Mouse (Mus musculus) kidney, embryonic 15.5 days (tissue): ENCODE measurements around the gene Syn2. TPM values are rescaled to one million over a fixed set of nuclear protein-coding genes. Genes with fewer than 3 reads are reported as not detected.
"Not testable (repeated sequence)": the region's sequence is repeated elsewhere in the genome, so short reads cannot be mapped to it uniquely, and the experiment has no call there.

Experiments
- ATAC-seq: fragments of 200-750 bp; cut with Nextera tagmentation; replicated peaks from 2 replicates; pipeline ENCODE4 v1.8.0; 2017; ENCODE audit warnings: moderate TSS enrichment; ENCODE audit not compliant: low FRiP score
- H3K27ac ChIP-seq: fragments of 300-500 bp; sonication (generic); 2 replicates; pipeline ENCODE4 v1.5.1; 2015; ENCODE audit warnings: mild to moderate bottlenecking, inconsistent platforms
- H3K27me3 ChIP-seq: fragments of 300-500 bp; sonication (generic); 2 replicates; pipeline ENCODE4 v1.6.1; 2015; ENCODE audit warnings: inconsistent platforms
- H3K36me3 ChIP-seq: fragments of 300-500 bp; sonication (generic); 2 replicates; pipeline ENCODE4 v1.6.1; 2015; ENCODE audit warnings: inconsistent platforms
- H3K4me1 ChIP-seq: fragments of 300-500 bp; sonication (generic); 2 replicates; pipeline ENCODE4 v1.6.1; 2015; ENCODE audit warnings: inconsistent platforms
- H3K4me2 ChIP-seq: fragments of 300-500 bp; sonication (generic); 2 replicates; pipeline ENCODE4 v1.6.1; 2015; ENCODE audit warnings: moderate library complexity, mild to moderate bottlenecking, inconsistent platforms
- H3K4me3 ChIP-seq: fragments of 300-500 bp; sonication (generic); replicated peaks from 2 replicates; pipeline ENCODE4 v1.5.1; 2015; ENCODE audit warnings: mild to moderate bottlenecking, inconsistent platforms
- H3K9ac ChIP-seq: fragments of 300-500 bp; sonication (generic); 2 replicates; pipeline ENCODE4 v1.6.1; 2015; ENCODE audit warnings: mild to moderate bottlenecking, inconsistent platforms
- H3K9me3 ChIP-seq: fragments of 300-500 bp; sonication (generic); replicated peaks from 2 replicates; pipeline ENCODE4 v1.6.1; 2016; ENCODE audit warnings: inconsistent platforms
- WGBS: fragments of 180-500 bp; shearing (Covaris S2); methylation state at CpG from one replicate; pipeline ENCODE4 v1.1.7; 2015; ENCODE audit warnings: mixed read lengths; 5-methylcytosine and 5-hydroxymethylcytosine counted together
- polyA plus RNA-seq: library from polyadenylated mRNA; unstranded; fragments of >200 nt; fragmentation: Nextera tagmentation; extraction: Ambion mirVana; gene quantifications from 2 replicates; pipeline ENCODE4 v1.2.1, GENCODE M21; 2015

The Syn2 gene
- polyA plus RNA-seq, 1 experiment from 2014 or later, result 3.5 TPM

- H3K4me3 ChIP-seq, result no peak overlapping the region
- WGBS, result 68% methylated on average over 1 of the region's 1 CpGs
- H3K4me2 ChIP-seq, result no peak overlapping the region
- H3K27ac ChIP-seq, result no peak overlapping the region
- H3K27me3 ChIP-seq, result no peaks in the 10 kb centered on the region
- no peaks in the 10 kb centered on the region for H3K4me1 ChIP-seq
- no peak overlapping the region for H3K9ac ChIP-seq
- no peaks in the 10 kb centered on the region for H3K36me3 ChIP-seq
- no peak for ATAC-seq
- H3K9me3 ChIP-seq, result no peaks in the 10 kb centered on the region
Observed at GRCm38 (mm10) chr6:115232562-115232961, 97.9 kb downstream of the Syn2 start.

- ATAC-seq, result no peak
- Histone ChIP-seq H3K36me3 (no peaks in the 10 kb centered on the region), H3K27ac (no peak overlapping the region), H3K9ac (no peak overlapping the region), H3K4me1 (no peaks in the 10 kb centered on the region), H3K4me2 (no peak overlapping the region), H3K27me3 (no peaks in the 10 kb centered on the region), H3K9me3 (no peaks in the 10 kb centered on the region), H3K4me3 (no peak overlapping the region)
- WGBS, result 80% methylated on average over 9 of the region's 9 CpGs
Observed at GRCm38 (mm10) chr6:115238031-115239027, 103.6 kb downstream of the Syn2 start.

GRCm38 (mm10) chr6:115239335-115239734 lies 104.6 kb downstream of the Syn2 start:
- no peak overlapping the region for H3K9ac ChIP-seq
- no peaks in the 10 kb centered on the region for H3K36me3 ChIP-seq
- H3K4me2 ChIP-seq, result no peak overlapping the region
- H3K4me1 ChIP-seq, result no peaks in the 10 kb centered on the region
- no peak overlapping the region for H3K27ac ChIP-seq
- H3K27me3 ChIP-seq, result no peaks in the 10 kb centered on the region
- no peaks in the 10 kb centered on the region for H3K9me3 ChIP-seq
- WGBS, result 79% methylated on average over 7 of the region's 7 CpGs
- H3K4me3 ChIP-seq, result no peak overlapping the region
- ATAC-seq, result no peak

DNA sequence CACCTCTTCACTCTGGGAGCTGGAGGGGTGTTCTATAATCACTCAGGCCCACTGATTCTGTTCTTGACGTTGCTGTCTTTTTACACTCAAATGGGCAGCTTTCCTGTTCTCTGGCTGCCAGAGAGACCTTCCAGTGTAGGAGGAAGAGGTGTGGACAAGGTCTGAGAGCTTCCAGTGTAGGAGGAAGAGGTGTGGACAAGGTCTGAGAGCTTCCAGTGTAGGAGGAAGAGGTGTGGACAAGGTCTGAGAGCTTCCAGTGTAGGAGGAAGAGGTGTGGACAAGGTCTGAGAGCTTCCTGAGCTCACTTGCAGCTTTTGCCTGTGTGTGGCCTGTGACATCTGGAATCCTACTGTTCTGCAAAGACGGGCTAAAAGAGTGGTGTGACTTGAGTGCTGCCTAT lies 105.7 kb downstream of the Syn2 start:
- H3K36me3 ChIP-seq, H3K27me3 ChIP-seq, H3K9me3 ChIP-seq, ATAC-seq, H3K27ac ChIP-seq, H3K4me2 ChIP-seq, H3K9ac ChIP-seq, H3K4me1 ChIP-seq, H3K4me3 ChIP-seq: not testable (repeated sequence)
- 39% methylated on average over 2 of the region's 2 CpGs for WGBS

DNA sequence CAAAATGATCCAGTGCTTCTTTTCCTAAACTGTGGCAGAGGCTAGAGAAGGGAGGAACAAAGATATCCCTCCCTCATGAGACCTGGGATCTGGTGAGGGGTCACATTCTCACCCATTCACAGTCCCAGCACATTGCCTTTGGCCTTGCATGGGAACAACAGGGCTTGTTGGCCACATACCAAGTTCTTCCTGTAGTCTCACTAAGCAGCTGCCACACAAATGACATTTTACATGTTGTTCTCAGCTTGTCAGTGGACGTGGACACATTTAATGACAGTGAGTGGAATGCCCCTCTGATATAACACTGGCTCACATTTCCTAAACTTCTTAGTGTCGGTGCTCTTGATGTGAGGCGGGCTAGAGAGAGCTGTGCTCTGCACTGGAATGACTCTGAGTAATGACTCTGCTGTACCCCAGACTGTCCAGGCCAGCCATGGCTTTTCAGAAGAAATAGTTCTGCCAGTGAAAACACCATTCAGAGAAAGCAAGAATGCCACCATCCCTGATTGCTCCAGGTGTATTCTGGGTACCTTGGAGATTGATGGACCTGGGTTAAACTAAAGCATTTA lies 106.5 kb downstream of the Syn2 start:
- ATAC-seq, result no peak
- no peaks in the 10 kb centered on the region for H3K9me3 ChIP-seq
- H3K9ac ChIP-seq, result no peak overlapping the region
- WGBS, result 56% methylated on average over 3 of the region's 3 CpGs
- no peaks in the 10 kb centered on the region for H3K27me3 ChIP-seq
- H3K4me2 ChIP-seq, result no peak overlapping the region
- H3K4me3 ChIP-seq, result no peak overlapping the region
- H3K4me1 ChIP-seq, result no peaks in the 10 kb centered on the region
- H3K27ac ChIP-seq, result no peak overlapping the region
- H3K36me3 ChIP-seq, result no peaks in the 10 kb centered on the region

DNA sequence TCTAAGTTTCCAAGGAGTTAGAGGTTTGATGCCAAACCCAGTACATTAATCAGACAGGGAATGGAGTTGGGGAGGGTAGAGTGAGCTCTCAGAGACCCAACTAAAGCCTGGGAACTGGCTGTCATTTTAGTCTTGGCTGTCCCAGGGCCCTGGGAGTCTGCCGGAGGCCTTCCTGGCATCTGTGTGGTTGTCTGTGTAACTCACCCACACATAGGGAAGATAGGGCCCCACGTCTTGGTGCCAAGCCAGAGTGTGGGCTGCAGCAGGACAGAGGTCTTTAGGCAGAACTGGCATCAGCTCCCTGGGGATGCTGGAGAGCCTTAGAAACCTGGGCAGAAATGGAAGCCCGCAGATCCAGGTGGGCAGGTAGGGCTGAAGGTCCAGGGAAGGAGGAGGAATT lies 107.2 kb downstream of the Syn2 start:
- no peak overlapping the region for H3K4me2 ChIP-seq
- ATAC-seq, result no peak
- H3K27ac ChIP-seq, result no peak overlapping the region
- no peaks in the 10 kb centered on the region for H3K27me3 ChIP-seq
- no peak overlapping the region for H3K9ac ChIP-seq
- H3K36me3 ChIP-seq, result no peaks in the 10 kb centered on the region
- no peak overlapping the region for H3K4me3 ChIP-seq
- H3K9me3 ChIP-seq, result no peaks in the 10 kb centered on the region
- H3K4me1 ChIP-seq, result no peaks in the 10 kb centered on the region
- 86% methylated on average over 3 of the region's 3 CpGs for WGBS

GRCm38 (mm10) chr6:115244222-115244621 lies 109.5 kb downstream of the Syn2 start:
- H3K9me3 ChIP-seq, result no peaks in the 10 kb centered on the region
- no peaks in the 10 kb centered on the region for H3K4me1 ChIP-seq
- no peak overlapping the region for H3K4me2 ChIP-seq
- no peaks in the 10 kb centered on the region for H3K27me3 ChIP-seq
- H3K27ac ChIP-seq, result no peak overlapping the region
- H3K36me3 ChIP-seq, result no peaks in the 10 kb centered on the region
- H3K4me3 ChIP-seq, result no peak overlapping the region
- no peak for ATAC-seq
- H3K9ac ChIP-seq, result no peak overlapping the region
- 75% methylated on average over 2 of the region's 2 CpGs for WGBS

DNA sequence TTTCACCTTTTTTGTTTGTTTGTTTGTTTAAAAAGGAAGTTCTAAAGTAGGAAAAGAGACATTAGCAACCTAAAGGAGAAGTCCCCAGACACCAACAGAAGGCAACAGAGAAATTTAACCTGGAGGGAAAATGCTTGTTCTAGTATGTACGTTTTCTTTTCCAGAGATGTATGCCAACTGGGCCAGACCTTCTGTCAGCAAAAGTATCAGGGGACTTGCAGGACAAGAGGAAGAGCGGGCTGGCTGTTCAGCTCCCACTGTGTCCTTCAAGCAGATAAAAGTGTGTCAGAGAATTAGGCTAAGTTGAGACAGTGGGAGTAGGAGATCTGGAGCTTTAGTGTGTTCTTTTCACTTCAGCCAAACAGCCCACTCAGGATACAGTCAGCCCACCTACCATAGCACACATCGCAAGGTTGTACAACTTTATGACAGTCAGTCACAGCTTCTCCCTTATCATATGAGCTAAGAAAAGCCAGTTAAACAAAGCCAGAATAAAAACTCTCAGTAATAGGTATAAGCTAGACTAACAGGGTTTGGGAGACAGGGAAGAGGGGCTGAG lies 110.9 kb downstream of the Syn2 start:
- WGBS, result 82% methylated on average over 3 of the region's 3 CpGs
- ATAC-seq, result no peak
- H3K4me2 ChIP-seq, result no peak overlapping the region
- H3K4me3 ChIP-seq, result no peak overlapping the region
- no peaks in the 10 kb centered on the region for H3K9me3 ChIP-seq
- H3K27ac ChIP-seq, result no peak overlapping the region
- H3K9ac ChIP-seq, result no peak overlapping the region
- no peaks in the 10 kb centered on the region for H3K27me3 ChIP-seq
- H3K4me1 ChIP-seq, result no peaks in the 10 kb centered on the region
- no peaks in the 10 kb centered on the region for H3K36me3 ChIP-seq

DNA sequence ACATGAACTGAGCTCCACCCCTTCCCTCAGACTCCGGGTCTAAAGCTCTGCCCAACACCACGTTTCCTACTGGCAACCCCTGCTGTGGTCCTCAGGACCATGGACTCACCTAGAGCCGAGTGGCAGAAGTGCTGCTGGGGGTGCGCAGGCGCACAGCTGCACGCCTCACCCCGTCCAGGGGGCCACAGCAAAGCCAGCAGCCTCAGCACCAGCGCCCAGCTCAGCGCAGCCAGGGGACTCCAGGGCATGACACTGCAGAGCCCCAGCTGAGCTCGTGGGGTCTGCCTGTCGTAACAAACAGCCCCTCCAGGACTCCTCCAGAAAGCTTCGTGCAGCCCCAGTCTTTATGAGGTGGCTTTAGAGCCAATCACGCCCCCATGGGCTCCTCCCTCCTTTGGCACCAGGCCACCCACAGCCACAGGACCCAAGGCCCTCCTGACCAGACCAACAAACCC lies 116.9 kb downstream of the Syn2 start:
- H3K9me3 ChIP-seq, result no peaks in the 10 kb centered on the region
- H3K27ac ChIP-seq, result no peak overlapping the region
- H3K4me2 ChIP-seq, result peak overlapping the region; percentile 62
- H3K9ac ChIP-seq, result peak overlapping the region; percentile 36; the same call in 1 of the 2 replicates
- peak; percentile 29; the same call in 1 of the 2 replicates for ATAC-seq
- 4% methylated on average over 13 of the region's 13 CpGs for WGBS
- no peaks in the 10 kb centered on the region for H3K36me3 ChIP-seq
- H3K4me3 ChIP-seq, result peak overlapping the region; percentile 33
- H3K4me1 ChIP-seq, result peaks cover 8% of the 10 kb centered on the region
- H3K27me3 ChIP-seq, result no peaks in the 10 kb centered on the region

DNA sequence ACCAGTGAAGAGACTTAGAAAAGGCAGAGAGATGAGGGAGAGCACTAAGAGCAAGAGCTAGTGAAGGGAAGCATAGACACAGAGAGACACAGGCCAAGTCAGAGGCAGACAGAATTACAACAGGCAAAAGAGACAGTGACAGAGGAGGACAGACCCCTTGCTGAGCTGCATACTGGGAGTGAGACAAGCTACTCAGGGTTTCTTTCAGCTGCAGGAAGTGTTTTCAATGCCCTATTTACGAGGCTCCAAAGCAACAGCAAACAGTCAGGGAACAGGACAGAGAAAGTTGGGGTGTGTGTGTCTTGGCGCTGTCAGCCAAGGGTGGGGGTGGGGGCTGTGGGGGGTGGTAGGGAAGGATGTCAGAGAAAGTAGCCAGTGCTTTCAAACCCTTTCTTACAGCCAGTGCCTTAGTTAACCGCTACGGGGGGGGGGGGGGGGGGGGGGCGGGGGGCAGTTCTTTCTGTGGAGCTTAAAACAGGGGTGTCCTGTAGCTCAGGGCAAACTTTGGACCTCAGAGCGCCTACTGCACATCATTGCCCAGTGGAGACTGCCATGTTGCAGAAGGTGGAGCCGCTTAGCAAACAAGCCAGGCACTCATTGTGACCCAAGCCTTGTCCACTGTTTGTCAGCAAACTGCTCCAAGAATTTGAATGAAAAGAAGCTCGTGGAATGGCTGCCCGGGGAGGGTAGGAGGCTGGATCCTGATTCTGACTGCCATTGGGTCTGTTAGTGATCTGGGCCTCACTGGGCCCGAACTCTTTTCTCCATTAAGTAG lies 117.6 kb downstream of the Syn2 start, which contains the start of gene Timp4:
Gene Timp4, minus strand, starts transcription at position 107 of the 775 bp plus-strand sequence.
- H3K27me3 ChIP-seq, result no peaks in the 10 kb centered on the region
- no peak for ATAC-seq
- peaks cover 8% of the 10 kb centered on the region for H3K4me1 ChIP-seq
- peak within 1 kb of the TSS; percentile 62 for H3K4me2 ChIP-seq
- H3K4me3 ChIP-seq, result peak within 1 kb of the TSS; percentile 33
- 39% methylated on average over 9 of the region's 10 CpGs for WGBS
- H3K36me3 ChIP-seq, result no peaks in the 10 kb centered on the region
- H3K9me3 ChIP-seq, result no peaks in the 10 kb centered on the region
- H3K9ac ChIP-seq, result peak within 1 kb of the TSS; percentile 36; the same call in 1 of the 2 replicates
- no peak within 1 kb of the TSS for H3K27ac ChIP-seq

- Histone ChIP-seq H3K9me3 (no peaks in the 10 kb centered on the region), H3K36me3 (no peaks in the 10 kb centered on the region), H3K4me2 (no peak overlapping the region), H3K4me3 (no peak overlapping the region), H3K4me1 (peaks cover 8% of the 10 kb centered on the region), H3K27ac (no peak overlapping the region), H3K9ac (no peak overlapping the region), H3K27me3 (no peaks in the 10 kb centered on the region)
- ATAC-seq, result no peak
- 78% methylated on average over 3 of the region's 3 CpGs for WGBS
Observed at GRCm38 (mm10) chr6:115255171-115255570, 120.5 kb downstream of the Syn2 start.
